Mouse (Mus musculus): Measurements from ENCODE around the gene Gm49387. TPM values are rescaled to one million over a fixed set of nuclear protein-coding genes. Genes with fewer than 3 reads are reported as not detected.
"Not testable (repeated sequence)": the region's sequence is repeated elsewhere in the genome, so short reads cannot be mapped to it uniquely, and the experiment has no call there.

Gene Gm49387
- polyA plus RNA-seq, 1 experiment from 2014 or later, result 0.74 TPM

DNA sequence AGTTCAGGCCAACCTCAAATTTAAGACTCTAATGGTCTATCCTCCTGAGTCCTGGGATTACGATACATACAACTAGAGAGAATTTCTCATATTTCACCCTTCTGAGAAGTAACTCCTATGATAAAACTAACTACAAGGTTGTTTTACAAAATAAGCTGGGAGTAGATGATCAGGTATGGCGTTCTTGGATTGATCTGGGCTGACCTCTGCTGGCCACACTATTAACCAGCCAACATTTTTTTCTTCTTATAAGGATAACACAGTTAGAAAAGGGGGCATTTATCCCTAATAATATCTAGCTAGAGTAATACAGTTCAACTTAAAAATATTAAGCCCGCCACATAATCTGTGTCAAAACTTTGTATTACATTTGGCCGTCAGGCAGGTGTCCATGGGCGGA, 35.8 kb downstream of the Gm49387 start:
- Histone ChIP-seq H3K4me1 (no peaks in the 10 kb centered on the region), H3K9me3 (no peaks in the 10 kb centered on the region), H3K27me3 (ENCODE audit: insufficient read depth, poor library complexity, severe bottlenecking) (no peaks in the 10 kb centered on the region), H3K36me3 (no peaks in the 10 kb centered on the region), H3K4me3 (no peak overlapping the region), H3K27ac (no peak overlapping the region)
- WGBS, result 64% methylated on average over 5 of the region's 5 CpGs
- DNase-seq (ENCODE audit: low spot score), result no peak

GRCm38 (mm10) chr14:31602616-31602979, 38.1 kb downstream of the Gm49387 start:
- H3K27me3 ChIP-seq (ENCODE audit: insufficient read depth, poor library complexity, severe bottlenecking); H3K27ac ChIP-seq; H3K4me3 ChIP-seq; H3K4me1 ChIP-seq; H3K9me3 ChIP-seq; H3K36me3 ChIP-seq; DNase-seq (ENCODE audit: low spot score): not testable (repeated sequence)
- WGBS, result 74% methylated on average over 6 of the region's 6 CpGs

DNA sequence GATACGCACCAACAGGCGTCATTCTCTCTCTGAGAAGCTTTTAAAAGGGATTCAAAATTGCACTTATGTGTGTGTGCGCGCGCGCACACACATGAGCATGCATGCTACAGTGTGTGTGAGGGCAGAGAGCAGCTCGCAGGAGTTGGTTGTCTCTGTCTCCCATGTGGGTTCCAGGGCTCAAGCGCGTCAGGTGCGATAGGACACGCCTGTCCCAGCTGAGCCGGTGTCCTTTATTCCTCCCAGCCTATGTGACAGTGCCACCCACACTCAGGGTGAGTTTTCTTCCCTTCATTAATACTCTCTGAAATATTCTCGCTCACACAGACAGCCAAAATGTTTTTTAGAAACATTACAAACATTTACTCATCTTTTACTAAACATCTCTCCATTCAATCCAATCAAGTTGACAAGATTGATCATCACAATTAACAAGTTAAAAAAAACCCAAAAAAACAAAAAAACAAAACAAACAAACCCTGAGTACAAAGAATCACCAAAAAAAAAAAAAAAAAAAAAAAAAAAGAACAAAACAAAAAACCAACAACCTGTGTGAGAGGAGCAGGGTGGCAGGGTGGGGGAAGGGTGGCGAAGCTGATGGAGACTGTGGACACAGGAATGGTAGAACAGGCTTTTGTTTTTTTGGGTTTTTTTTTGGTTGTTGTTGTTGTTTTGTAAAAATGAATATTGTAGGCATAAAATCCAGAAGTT, 38.6 kb downstream of the Gm49387 start:
- Histone ChIP-seq H3K27ac (no peak overlapping the region), H3K36me3 (no peaks in the 10 kb centered on the region), H3K4me3 (no peak overlapping the region), H3K4me1 (no peaks in the 10 kb centered on the region), H3K9me3 (no peaks in the 10 kb centered on the region), H3K27me3 (ENCODE audit: insufficient read depth, poor library complexity, severe bottlenecking) (no peaks in the 10 kb centered on the region)
- WGBS, result 94% methylated on average over 14 of the region's 14 CpGs
- no peak for DNase-seq (ENCODE audit: low spot score)

DNA sequence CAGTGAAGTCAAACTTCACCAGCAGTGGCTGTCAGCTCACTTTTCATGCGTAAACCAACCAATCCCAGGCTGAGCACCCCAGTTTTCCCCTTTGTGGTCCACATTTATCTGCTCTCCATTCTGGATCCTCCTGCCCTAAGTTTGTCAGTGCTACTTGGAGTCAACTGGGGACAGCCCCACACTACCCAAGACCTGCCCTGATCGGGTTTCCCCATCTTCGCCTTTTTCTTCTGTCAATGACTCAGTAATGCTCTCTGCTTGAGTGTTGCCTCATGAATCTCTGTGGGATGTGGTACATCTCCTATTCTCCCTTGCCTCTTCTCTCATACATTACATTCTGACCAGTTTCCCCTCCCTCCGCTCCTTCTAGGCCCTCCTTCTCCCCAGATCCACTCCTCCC, 43.2 kb downstream of the Gm49387 start:
- 91% methylated on average over 4 of the region's 4 CpGs for WGBS

DNA sequence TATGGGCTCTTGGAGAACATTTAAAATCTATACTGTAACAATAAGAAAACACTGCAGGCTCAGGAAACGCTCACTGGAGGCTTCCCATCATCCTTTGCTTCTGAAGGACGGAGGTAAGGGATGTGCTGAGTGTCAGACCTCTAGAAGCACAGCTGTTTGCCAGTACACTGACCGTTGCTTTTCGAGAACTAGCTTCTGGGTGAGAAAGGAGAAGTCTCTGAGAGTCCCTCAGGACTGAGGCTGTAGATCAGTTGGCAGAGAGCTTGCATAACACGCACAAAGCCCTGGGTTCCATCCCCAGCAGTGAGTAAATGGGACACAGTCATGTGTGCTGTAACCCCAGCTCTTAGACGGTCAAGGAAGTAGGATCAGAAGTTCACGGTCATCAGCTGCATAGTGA, 44.3 kb downstream of the Gm49387 start:
- Histone ChIP-seq H3K4me3 (no peak overlapping the region), H3K4me1 (no peaks in the 10 kb centered on the region), H3K36me3 (no peaks in the 10 kb centered on the region), H3K27ac (no peak overlapping the region), H3K27me3 (ENCODE audit: insufficient read depth, poor library complexity, severe bottlenecking) (no peaks in the 10 kb centered on the region), H3K9me3 (no peaks in the 10 kb centered on the region)
- no peak for DNase-seq (ENCODE audit: low spot score)
- WGBS, result 80% methylated on average over 7 of the region's 7 CpGs

More for the DNA sequence above, 43.2 kb downstream of the Gm49387 start:
- no peak for DNase-seq (ENCODE audit: low spot score)
- H3K27me3 ChIP-seq (ENCODE audit: insufficient read depth, poor library complexity, severe bottlenecking), result no peaks in the 10 kb centered on the region
- H3K4me1 ChIP-seq, result no peaks in the 10 kb centered on the region
- H3K4me3 ChIP-seq, result no peak overlapping the region
- H3K27ac ChIP-seq, result no peak overlapping the region
- no peaks in the 10 kb centered on the region for H3K36me3 ChIP-seq
- H3K9me3 ChIP-seq, result no peaks in the 10 kb centered on the region

DNA sequence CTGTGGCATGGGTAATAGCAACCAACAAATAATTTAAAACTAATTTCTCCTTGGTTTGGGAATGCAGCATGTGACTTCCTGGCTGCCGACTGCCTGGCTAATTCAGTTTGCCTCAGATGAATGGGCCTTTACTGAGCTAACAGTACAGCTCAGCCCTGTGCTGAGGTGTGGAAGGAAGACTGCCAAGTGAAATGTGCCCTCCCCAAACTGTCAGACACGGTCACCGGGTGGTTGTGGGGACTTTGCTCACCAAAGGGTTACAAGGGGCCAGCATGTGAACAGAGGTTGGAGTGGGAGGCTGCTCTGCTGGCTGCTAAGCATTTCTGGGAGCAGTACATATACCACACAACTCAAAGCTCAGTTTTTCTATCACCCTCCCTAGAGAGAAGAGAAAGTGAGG, 46.0 kb downstream of the Gm49387 start:
- H3K27ac ChIP-seq, result no peak overlapping the region
- H3K9me3 ChIP-seq, result no peaks in the 10 kb centered on the region
- H3K36me3 ChIP-seq, result no peaks in the 10 kb centered on the region
- 84% methylated on average over 3 of the region's 3 CpGs for WGBS
- no peak for DNase-seq (ENCODE audit: low spot score)
- H3K27me3 ChIP-seq (ENCODE audit: insufficient read depth, poor library complexity, severe bottlenecking), result no peaks in the 10 kb centered on the region
- H3K4me3 ChIP-seq, result no peak overlapping the region
- no peaks in the 10 kb centered on the region for H3K4me1 ChIP-seq

DNA sequence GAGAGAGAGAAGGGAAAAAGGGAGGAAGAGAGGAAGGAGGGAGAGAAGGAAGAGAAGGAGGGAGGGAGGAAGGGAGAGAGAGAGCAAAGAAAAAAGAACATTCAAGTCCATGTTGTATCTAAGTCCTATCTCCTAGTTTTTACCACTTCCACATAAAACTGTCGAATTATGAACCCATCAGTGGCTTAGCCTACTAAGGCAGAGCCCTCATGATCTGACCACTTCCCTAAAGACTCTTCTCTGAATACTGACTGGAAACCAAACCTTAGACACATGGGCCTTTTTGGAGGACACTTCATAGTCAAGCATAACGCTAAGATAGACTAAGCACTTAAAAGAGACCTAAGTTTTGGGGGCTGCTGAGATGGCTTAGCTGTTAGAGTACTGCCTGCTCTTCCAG, 47.6 kb downstream of the Gm49387 start:
- Histone ChIP-seq H3K4me3 (no peak overlapping the region), H3K36me3 (no peaks in the 10 kb centered on the region), H3K9me3 (no peaks in the 10 kb centered on the region), H3K27ac (no peak overlapping the region), H3K4me1 (no peaks in the 10 kb centered on the region), H3K27me3 (ENCODE audit: insufficient read depth, poor library complexity, severe bottlenecking) (no peaks in the 10 kb centered on the region)
- WGBS, result 75% methylated on average over 2 of the region's 2 CpGs
- DNase-seq (ENCODE audit: low spot score), result no peak

GRCm38 (mm10) chr14:31591243-31591642, 49.4 kb downstream of the Gm49387 start, which contains the start of gene Colq:
Gene Colq, minus strand, starts transcription at chr14:31591343.
- Histone ChIP-seq H3K4me3 (no peak within 1 kb of the TSS), H3K27me3 (ENCODE audit: insufficient read depth, poor library complexity, severe bottlenecking) (no peaks in the 10 kb centered on the region; the same call in 1 of the 2 replicates), H3K9me3 (no peaks in the 10 kb centered on the region), H3K4me1 (peaks cover 7% of the 10 kb centered on the region; the same call in 1 of the 2 replicates), H3K27ac (no peak within 1 kb of the TSS), H3K36me3 (no peaks in the 10 kb centered on the region)
- DNase-seq (ENCODE audit: low spot score), result no peak
- 74% methylated on average over 3 of the region's 3 CpGs for WGBS

GRCm38 (mm10) chr14:31586451-31586850, 54.2 kb downstream of the Gm49387 start:
- Histone ChIP-seq H3K4me1 (peaks cover 7% of the 10 kb centered on the region; the same call in 1 of the 2 replicates), H3K27me3 (ENCODE audit: insufficient read depth, poor library complexity, severe bottlenecking) (no peaks in the 10 kb centered on the region; the same call in 1 of the 2 replicates)

GRCm38 (mm10) chr14:31583082-31583481, 57.6 kb downstream of the Gm49387 start:
- H3K27me3 ChIP-seq (ENCODE audit: insufficient read depth, poor library complexity, severe bottlenecking), result no peaks in the 10 kb centered on the region; the same call in 1 of the 2 replicates
- no peak overlapping the region for H3K4me3 ChIP-seq
- no peaks in the 10 kb centered on the region for H3K36me3 ChIP-seq
- no peak overlapping the region for H3K27ac ChIP-seq
- no peak for DNase-seq (ENCODE audit: low spot score)
- peaks cover 16% of the 10 kb centered on the region for H3K4me1 ChIP-seq
- no peaks in the 10 kb centered on the region for H3K9me3 ChIP-seq
- 87% methylated on average over 8 of the region's 9 CpGs for WGBS

More at GRCm38 (mm10) chr14:31586451-31586850, 54.2 kb downstream of the Gm49387 start:
- H3K27ac ChIP-seq, result no peak overlapping the region
- H3K36me3 ChIP-seq, result no peaks in the 10 kb centered on the region
- no peak overlapping the region for H3K4me3 ChIP-seq
- DNase-seq (ENCODE audit: low spot score), result no peak
- 85% methylated on average over 8 of the region's 8 CpGs for WGBS
- no peaks in the 10 kb centered on the region for H3K9me3 ChIP-seq

GRCm38 (mm10) chr14:31577966-31578735, 62.5 kb downstream of the Gm49387 start:
- DNase-seq (ENCODE audit: low spot score), result no peak
- peaks cover 45% of the 10 kb centered on the region for H3K4me1 ChIP-seq
- WGBS, result 53% methylated on average over 9 of the region's 9 CpGs
- no peaks in the 10 kb centered on the region for H3K9me3 ChIP-seq
- no peak overlapping the region for H3K4me3 ChIP-seq
- H3K36me3 ChIP-seq, result no peaks in the 10 kb centered on the region
- peak overlapping the region; percentile 10; the same call in 1 of the 2 replicates for H3K27ac ChIP-seq
- no peaks in the 10 kb centered on the region for H3K27me3 ChIP-seq (ENCODE audit: insufficient read depth, poor library complexity, severe bottlenecking)

DNA sequence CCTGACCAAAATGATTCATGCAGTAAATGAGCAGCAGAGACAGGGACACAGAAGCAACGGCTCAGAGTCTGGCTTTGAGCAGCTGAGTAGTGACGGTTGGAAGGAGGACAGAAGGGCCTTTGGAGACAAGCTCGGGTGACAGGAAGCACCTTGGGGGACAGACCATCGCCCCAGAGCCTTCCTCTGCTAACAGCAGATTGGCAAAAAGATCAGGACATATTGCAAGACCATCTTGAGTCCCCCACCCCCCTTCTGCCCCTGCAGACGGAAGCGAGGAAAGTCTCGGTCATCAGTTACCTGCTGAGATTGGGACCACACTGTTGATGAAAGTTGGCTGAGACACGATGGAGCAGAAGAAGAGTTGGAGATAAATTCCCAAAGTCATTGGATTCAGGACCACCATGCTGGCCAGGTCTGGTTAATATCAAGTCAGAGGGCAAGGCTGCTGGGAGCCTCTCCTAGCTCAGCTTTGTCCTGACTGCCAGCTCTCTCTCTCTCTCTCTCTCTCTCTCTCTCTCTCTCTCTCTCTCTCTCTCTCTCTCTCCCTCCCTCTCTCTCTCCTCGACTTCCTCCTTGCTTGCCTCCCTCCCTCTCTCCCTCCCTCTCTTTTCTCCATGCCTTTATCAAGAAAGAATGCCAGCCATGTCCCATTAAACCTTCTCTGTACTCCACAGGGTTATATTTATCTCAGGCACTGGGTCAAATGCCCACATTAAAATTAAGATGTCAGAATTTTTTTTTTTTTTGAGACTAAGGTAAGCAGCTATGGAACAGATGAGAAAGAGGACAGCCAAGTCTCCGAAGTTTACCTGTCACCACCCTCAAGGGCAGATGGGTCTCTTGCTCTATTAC, 63.6 kb downstream of the Gm49387 start:
- Histone ChIP-seq H3K9me3 (no peaks in the 10 kb centered on the region), H3K27ac (peak overlapping the region; percentile 80; the same call in 1 of the 2 replicates), H3K4me3 (peak overlapping the region; percentile 38), H3K4me1 (peaks cover 45% of the 10 kb centered on the region), H3K36me3 (no peaks in the 10 kb centered on the region), H3K27me3 (ENCODE audit: insufficient read depth, poor library complexity, severe bottlenecking) (no peaks in the 10 kb centered on the region)
- no peak for DNase-seq (ENCODE audit: low spot score)
- WGBS, result 29% methylated on average over 10 of the region's 10 CpGs
